Mouse (Mus musculus): ENCODE data around the gene AC124108.1.

AC124108.1 gene

GRCm38 (mm10) chr1:132205958-132206357 lies 14.7 kb downstream of the AC124108.1 start:
- CTCF ChIA-PET = interaction anchor here in 3 of 4 experiments (0.7 to 1.6 kb wide), 9 partner anchors 13 to 125 kb away, joined by 3 to 8 read pairs (median 4); no protein-coding TSS in a partner anchor
- POLR2A ChIA-PET = interaction anchor here in 3 of 4 experiments (0.7 to 11.8 kb wide), 8 partner anchors 12 to 184 kb away, joined by 3 to 100 read pairs (median 4); partner anchors contain the start of genes AC124108.1 (in 1 of the 3) and Lemd1 (in 1 of the 3)

- CTCF ChIA-PET = interaction anchor here in 2 of 4 experiments (1.0 to 1.6 kb wide), 3 partner anchors 14 to 149 kb away, joined by 3 to 5 read pairs (median 4); no protein-coding TSS in a partner anchor
- POLR2A ChIA-PET = interaction anchor here in 2 of 4 experiments (0.5 to 11.8 kb wide), 7 partner anchors 12 to 183 kb away, joined by 3 to 100 read pairs (median 6); partner anchors contain the start of genes AC124108.1 (in 1 of the 2) and Lemd1 (in 1 of the 2)
Measured at GRCm38 (mm10) chr1:132206828-132207227, 15.6 kb downstream of the AC124108.1 start.

GRCm38 (mm10) chr1:132208154-132208553 lies 16.9 kb downstream of the AC124108.1 start:
- ChIA-PET POLR2A (interaction anchor here in 3 of 4 experiments (0.6 to 11.8 kb wide), 10 partner anchors 11 to 200 kb away, joined by 3 to 100 read pairs (median 5); partner anchors contain the start of genes AC124108.1 (in 1 of the 3) and Lemd1 (in 1 of the 3)), CTCF (interaction anchor here in 3 of 4 experiments (0.6 to 1.5 kb wide), 9 partner anchors 10 to 148 kb away, joined by 3 to 5 read pairs (median 3); no protein-coding TSS in a partner anchor)

GRCm38 (mm10) chr1:132209400-132209799 lies 18.1 kb downstream of the AC124108.1 start:
- CTCF ChIA-PET = interaction anchor here in 3 of 4 experiments (0.7 to 5.0 kb wide), 12 partner anchors 9 to 242 kb away, joined by 3 to 91 read pairs (median 46); partner anchors contain the start of genes AC124108.1 (in 1 of the 3) and Lemd1 (in 1 of the 3)

GRCm38 (mm10) chr1:132210922-132211321 lies 19.7 kb downstream of the AC124108.1 start:
- ChIA-PET POLR2A (interaction anchor here (0.6 to 11.8 kb wide), 17 partner anchors 10 to 180 kb away, joined by 3 to 100 read pairs (median 4); partner anchors contain the start of genes AC124108.1 (in 1 of the 4) and Lemd1 (in 1 of the 4)), CTCF (interaction anchor here (0.6 to 5.0 kb wide), 77 partner anchors 8 to 779 kb away, joined by 3 to 105 read pairs (median 6); partner anchors contain the start of genes AC124108.1 (in 3 of the 4), Lemd1 (in 3 of the 4), Cdk18 (in 1 of the 4) and Elk4 (in 1 of the 4))

More at GRCm38 (mm10) chr1:132209400-132209799, 18.1 kb downstream of the AC124108.1 start:
- POLR2A ChIA-PET = interaction anchor here in 3 of 4 experiments (1.0 to 11.8 kb wide), 9 partner anchors 9 to 201 kb away, joined by 3 to 100 read pairs (median 5); partner anchors contain the start of genes AC124108.1 (in 1 of the 3) and Lemd1 (in 1 of the 3)

- CTCF ChIA-PET = interaction anchor here (0.5 to 5.0 kb wide), 78 partner anchors 8 to 1553 kb away, joined by 3 to 105 read pairs (median 6); partner anchors contain the start of genes AC124108.1 (in 3 of the 4), Lemd1 (in 3 of the 4), Cdk18 (in 2 of the 4) and Nuak2 (in 1 of the 4)
- POLR2A ChIA-PET = interaction anchor here (0.9 to 11.8 kb wide), 16 partner anchors 10 to 144 kb away, joined by 3 to 100 read pairs (median 4); partner anchors contain the start of genes AC124108.1 (in 1 of the 4) and Lemd1 (in 1 of the 4)
Measured at GRCm38 (mm10) chr1:132211672-132212071, 20.4 kb downstream of the AC124108.1 start.

GRCm38 (mm10) chr1:132212218-132212617 lies 21.0 kb downstream of the AC124108.1 start:
- ChIA-PET POLR2A (interaction anchor here in 3 of 4 experiments (0.7 to 11.8 kb wide), 16 partner anchors 10 to 204 kb away, joined by 3 to 100 read pairs (median 4); partner anchors contain the start of genes AC124108.1 (in 1 of the 3) and Lemd1 (in 1 of the 3)), CTCF (interaction anchor here (0.5 to 5.0 kb wide), 105 partner anchors 8 to 1553 kb away, joined by 3 to 105 read pairs (median 4); partner anchors contain the start of genes AC124108.1 (in 3 of the 4), Lemd1 (in 3 of the 4), Cdk18 (in 2 of the 4) and Nuak2 (in 1 of the 4))

- CTCF ChIA-PET = interaction anchor here (0.7 to 5.0 kb wide), 31 partner anchors 9 to 396 kb away, joined by 3 to 105 read pairs (median 5); partner anchors contain the start of genes AC124108.1 (in 2 of the 4), Cdk18 (in 2 of the 4) and Lemd1 (in 2 of the 4)
- POLR2A ChIA-PET = interaction anchor here in 3 of 4 experiments (0.6 to 11.8 kb wide), 10 partner anchors 12 to 803 kb away, joined by 3 to 100 read pairs (median 4); partner anchors contain the start of genes AC124108.1 (in 1 of the 3) and Lemd1 (in 1 of the 3)
Measured at GRCm38 (mm10) chr1:132213076-132213475, 21.8 kb downstream of the AC124108.1 start.

- POLR2A ChIA-PET = no interaction called here
Measured at GRCm38 (mm10) chr1:132216276-132216675, 25.0 kb downstream of the AC124108.1 start.

GRCm38 (mm10) chr1:132221627-132222026 lies 30.4 kb downstream of the AC124108.1 start:
- ChIA-PET CTCF (interaction anchor here in 3 of 4 experiments (0.6 to 3.5 kb wide), 14 partner anchors 10 to 170 kb away, joined by 3 to 24 read pairs (median 3); no protein-coding TSS in a partner anchor), POLR2A (interaction anchor here in 3 of 4 experiments (0.6 to 2.1 kb wide), 13 partner anchors 10 to 250 kb away, joined by 3 to 6 read pairs (median 3); no protein-coding TSS in a partner anchor)

More at GRCm38 (mm10) chr1:132216276-132216675, 25.0 kb downstream of the AC124108.1 start:
- CTCF ChIA-PET = interaction anchor here in 2 of 4 experiments (0.5 to 1.0 kb wide), 6 partner anchors 19 to 216 kb away, joined by 3 to 7 read pairs (median 4); no protein-coding TSS in a partner anchor

GRCm38 (mm10) chr1:132222166-132222565 lies 30.9 kb downstream of the AC124108.1 start:
- ChIA-PET CTCF (interaction anchor here in 3 of 4 experiments (0.5 to 3.5 kb wide), 14 partner anchors 10 to 170 kb away, joined by 3 to 24 read pairs (median 3); no protein-coding TSS in a partner anchor), POLR2A (interaction anchor here in 3 of 4 experiments (0.7 to 2.1 kb wide), 13 partner anchors 10 to 255 kb away, joined by 3 to 6 read pairs (median 3); partner anchors contain the start of gene Rbbp5 (in 1 of the 3))

- CTCF ChIA-PET = interaction anchor here (0.6 to 2.7 kb wide), 23 partner anchors 9 to 628 kb away, joined by 3 to 12 read pairs (median 4); partner anchors contain the start of gene Tmcc2 (in 1 of the 4)
- POLR2A ChIA-PET = interaction anchor here (0.5 to 1.5 kb wide), 8 partner anchors 8 to 223 kb away, joined by 3 to 9 read pairs (median 4); no protein-coding TSS in a partner anchor
Measured at GRCm38 (mm10) chr1:132226297-132227080, 35.2 kb downstream of the AC124108.1 start.

- CTCF ChIA-PET = interaction anchor here in 2 of 4 experiments (0.8 to 1.5 kb wide), 4 partner anchors 17 to 126 kb away, joined by 3 to 4 read pairs (median 3); no protein-coding TSS in a partner anchor
- POLR2A ChIA-PET = no interaction called here
Measured at GRCm38 (mm10) chr1:132229667-132230066, 38.4 kb downstream of the AC124108.1 start, which contains the start of gene Gm10188. TSS of gene Gm10188 (minus strand) at chr1:132229767.

GRCm38 (mm10) chr1:132231470-132232274 lies 40.4 kb downstream of the AC124108.1 start:
- ChIA-PET CTCF (interaction anchor here in 3 of 4 experiments (0.5 to 1.6 kb wide), 5 partner anchors 21 to 736 kb away, joined by 3 to 4 read pairs (median 3); no protein-coding TSS in a partner anchor), POLR2A (interaction anchor here in 1 of 4 experiments (0.6 to 1.3 kb wide), 5 partner anchors 28 to 149 kb away, joined by 3 to 5 read pairs (median 3); no protein-coding TSS in a partner anchor)

- ChIA-PET CTCF (interaction anchor here (0.6 to 7.2 kb wide), 13 partner anchors 9 to 433 kb away, joined by 3 to 75 read pairs (median 6); no protein-coding TSS in a partner anchor), POLR2A (interaction anchor here in 3 of 4 experiments (0.6 to 1.2 kb wide), 7 partner anchors 19 to 289 kb away, joined by 3 read pairs; no protein-coding TSS in a partner anchor)
Measured at GRCm38 (mm10) chr1:132233566-132233965, 42.3 kb downstream of the AC124108.1 start.
